Mouse (Mus musculus): Measurements from ENCODE around the gene Tyw1. TPM values are rescaled to one million over a fixed set of nuclear protein-coding genes. Genes with fewer than 3 reads are reported as not detected.

Gene Tyw1
- polyA plus RNA-seq, 1 experiment from 2014 or later = 22.3 TPM

GRCm38 (mm10) chr5:130267316-130267715 lies 11.9 kb downstream of the Tyw1 start:
- Histone ChIP-seq H3K4me1 (replicated peaks) (no peaks in the 10 kb centered on the region), H3K4me2 (no peak overlapping the region), H3K27me3 (no peaks in the 10 kb centered on the region), H3K9me3 (no peaks in the 10 kb centered on the region), H3K4me3 (no peak overlapping the region), H3K27ac (replicated peaks) (no peak overlapping the region), H3K36me3 (peaks cover 26% of the 10 kb centered on the region; the same call in 1 of the 2 replicates), H3K9ac (no peak overlapping the region)
- ATAC-seq (ENCODE audit: low FRiP score, low read depth) = no peak
- WGBS = 89% methylated on average over 1 of the region's 1 CpGs

GRCm38 (mm10) chr5:130268976-130269375 lies 13.6 kb downstream of the Tyw1 start:
- 82% methylated on average over 11 of the region's 11 CpGs for WGBS
- Histone ChIP-seq H3K27me3 (no peaks in the 10 kb centered on the region), H3K9me3 (no peaks in the 10 kb centered on the region), H3K9ac (no peak overlapping the region), H3K4me1 (replicated peaks) (no peaks in the 10 kb centered on the region), H3K27ac (replicated peaks) (no peak overlapping the region), H3K4me3 (no peak overlapping the region), H3K36me3 (peaks cover 26% of the 10 kb centered on the region; the same call in 1 of the 2 replicates), H3K4me2 (no peak overlapping the region)
- ATAC-seq (ENCODE audit: low FRiP score, low read depth) = no peak

GRCm38 (mm10) chr5:130272344-130272743 lies 16.9 kb downstream of the Tyw1 start:
- Histone ChIP-seq H3K9me3 (no peaks in the 10 kb centered on the region), H3K27me3 (no peaks in the 10 kb centered on the region), H3K9ac (no peak overlapping the region), H3K36me3 (peaks cover 25% of the 10 kb centered on the region; the same call in 1 of the 2 replicates), H3K4me2 (no peak overlapping the region), H3K4me3 (no peak overlapping the region), H3K4me1 (replicated peaks) (no peaks in the 10 kb centered on the region), H3K27ac (replicated peaks) (no peak overlapping the region)
- 97% methylated on average over 1 of the region's 1 CpGs for WGBS
- ATAC-seq (ENCODE audit: low FRiP score, low read depth) = no peak

GRCm38 (mm10) chr5:130273046-130273445 lies 17.6 kb downstream of the Tyw1 start:
- Histone ChIP-seq H3K27ac (replicated peaks) (no peak overlapping the region), H3K27me3 (no peaks in the 10 kb centered on the region), H3K4me1 (replicated peaks) (no peaks in the 10 kb centered on the region), H3K4me3 (no peak overlapping the region), H3K4me2 (no peak overlapping the region), H3K9ac (no peak overlapping the region), H3K9me3 (no peaks in the 10 kb centered on the region), H3K36me3 (peaks cover 25% of the 10 kb centered on the region)
- ATAC-seq (ENCODE audit: low FRiP score, low read depth) = no peak
- 89% methylated on average over 6 of the region's 6 CpGs for WGBS

GRCm38 (mm10) chr5:130275509-130275908 lies 20.1 kb downstream of the Tyw1 start:
- Histone ChIP-seq H3K4me1 (replicated peaks) (no peaks in the 10 kb centered on the region), H3K27me3 (no peaks in the 10 kb centered on the region), H3K4me2 (no peak overlapping the region), H3K27ac (replicated peaks) (no peak overlapping the region), H3K9me3 (no peaks in the 10 kb centered on the region), H3K4me3 (no peak overlapping the region), H3K36me3 (peaks cover 34% of the 10 kb centered on the region), H3K9ac (no peak overlapping the region)
- WGBS = 52% methylated on average over 4 of the region's 4 CpGs
- no peak for ATAC-seq (ENCODE audit: low FRiP score, low read depth)

GRCm38 (mm10) chr5:130278011-130278472 lies 22.6 kb downstream of the Tyw1 start:
- Histone ChIP-seq H3K36me3 (peaks cover 35% of the 10 kb centered on the region), H3K9me3 (no peaks in the 10 kb centered on the region), H3K4me3 (no peak overlapping the region), H3K27me3 (no peaks in the 10 kb centered on the region), H3K4me1 (replicated peaks) (no peaks in the 10 kb centered on the region), H3K9ac (no peak overlapping the region), H3K27ac (replicated peaks) (no peak overlapping the region), H3K4me2 (no peak overlapping the region)
- no peak for ATAC-seq (ENCODE audit: low FRiP score, low read depth)
- 78% methylated on average over 7 of the region's 7 CpGs for WGBS

GRCm38 (mm10) chr5:130283079-130283732 lies 27.8 kb downstream of the Tyw1 start:
- Histone ChIP-seq H3K36me3 (peaks cover 28% of the 10 kb centered on the region), H3K9me3 (no peaks in the 10 kb centered on the region), H3K4me1 (replicated peaks) (no peaks in the 10 kb centered on the region), H3K9ac (no peak overlapping the region), H3K27me3 (no peaks in the 10 kb centered on the region), H3K4me2 (no peak overlapping the region), H3K27ac (replicated peaks) (no peak overlapping the region), H3K4me3 (no peak overlapping the region)
- WGBS = 97% methylated on average over 9 of the region's 9 CpGs
- no peak for ATAC-seq (ENCODE audit: low FRiP score, low read depth)

GRCm38 (mm10) chr5:130288106-130288505 lies 32.7 kb downstream of the Tyw1 start:
- H3K9me3 ChIP-seq = no peaks in the 10 kb centered on the region
- no peak overlapping the region for H3K4me3 ChIP-seq
- peaks cover 21% of the 10 kb centered on the region for H3K36me3 ChIP-seq
- no peaks in the 10 kb centered on the region for H3K27me3 ChIP-seq
- no peak for ATAC-seq (ENCODE audit: low FRiP score, low read depth)
- no peak overlapping the region for H3K27ac ChIP-seq (replicated peaks)
- H3K4me2 ChIP-seq = no peak overlapping the region
- WGBS = 96% methylated on average over 7 of the region's 7 CpGs
- H3K9ac ChIP-seq = no peak overlapping the region
- no peaks in the 10 kb centered on the region; the same call in 1 of the 2 replicates for H3K4me1 ChIP-seq (replicated peaks)

GRCm38 (mm10) chr5:130290242-130290641 lies 34.8 kb downstream of the Tyw1 start:
- no peaks in the 10 kb centered on the region for H3K9me3 ChIP-seq
- H3K27ac ChIP-seq (replicated peaks) = no peak overlapping the region
- H3K4me3 ChIP-seq = no peak overlapping the region
- no peak for ATAC-seq (ENCODE audit: low FRiP score, low read depth)
- H3K4me1 ChIP-seq (replicated peaks) = no peaks in the 10 kb centered on the region; the same call in 1 of the 2 replicates
- no peaks in the 10 kb centered on the region for H3K27me3 ChIP-seq
- no peak overlapping the region for H3K4me2 ChIP-seq
- peaks cover 14% of the 10 kb centered on the region for H3K36me3 ChIP-seq
- H3K9ac ChIP-seq = no peak overlapping the region
- 98% methylated on average over 6 of the region's 6 CpGs for WGBS

GRCm38 (mm10) chr5:130290775-130291174 lies 35.4 kb downstream of the Tyw1 start:
- Histone ChIP-seq H3K4me2 (no peak overlapping the region), H3K4me3 (no peak overlapping the region), H3K27ac (replicated peaks) (no peak overlapping the region), H3K36me3 (peaks cover 14% of the 10 kb centered on the region), H3K4me1 (replicated peaks) (no peaks in the 10 kb centered on the region; the same call in 1 of the 2 replicates), H3K9me3 (no peaks in the 10 kb centered on the region), H3K27me3 (no peaks in the 10 kb centered on the region), H3K9ac (no peak overlapping the region)
- no peak for ATAC-seq (ENCODE audit: low FRiP score, low read depth)
- WGBS = 93% methylated on average over 12 of the region's 12 CpGs

GRCm38 (mm10) chr5:130292976-130293375 lies 37.6 kb downstream of the Tyw1 start:
- H3K36me3 ChIP-seq = peaks cover 28% of the 10 kb centered on the region
- no peaks in the 10 kb centered on the region for H3K9me3 ChIP-seq
- no peaks in the 10 kb centered on the region; the same call in 1 of the 2 replicates for H3K4me1 ChIP-seq (replicated peaks)
- H3K4me3 ChIP-seq = no peak overlapping the region
- ATAC-seq (ENCODE audit: low FRiP score, low read depth) = no peak
- no peak overlapping the region for H3K4me2 ChIP-seq
- no peak overlapping the region for H3K27ac ChIP-seq (replicated peaks)
- H3K27me3 ChIP-seq = no peaks in the 10 kb centered on the region
- H3K9ac ChIP-seq = no peak overlapping the region
- WGBS = 76% methylated on average over 4 of the region's 4 CpGs

GRCm38 (mm10) chr5:130293941-130294340 lies 38.5 kb downstream of the Tyw1 start:
- Histone ChIP-seq H3K27me3 (no peaks in the 10 kb centered on the region), H3K4me1 (replicated peaks) (no peaks in the 10 kb centered on the region; the same call in 1 of the 2 replicates), H3K4me3 (no peak overlapping the region), H3K9me3 (no peaks in the 10 kb centered on the region), H3K4me2 (no peak overlapping the region), H3K27ac (replicated peaks) (no peak overlapping the region), H3K36me3 (peaks cover 28% of the 10 kb centered on the region), H3K9ac (no peak overlapping the region)
- no peak for ATAC-seq (ENCODE audit: low FRiP score, low read depth)
- WGBS = 69% methylated on average over 5 of the region's 5 CpGs

GRCm38 (mm10) chr5:130294598-130294997 lies 39.2 kb downstream of the Tyw1 start:
- Histone ChIP-seq H3K27ac (replicated peaks) (no peak overlapping the region), H3K27me3 (no peaks in the 10 kb centered on the region), H3K4me3 (no peak overlapping the region), H3K9me3 (no peaks in the 10 kb centered on the region), H3K36me3 (peaks cover 21% of the 10 kb centered on the region), H3K4me1 (replicated peaks) (no peaks in the 10 kb centered on the region; the same call in 1 of the 2 replicates), H3K9ac (no peak overlapping the region), H3K4me2 (no peak overlapping the region)
- 88% methylated on average over 6 of the region's 6 CpGs for WGBS
- ATAC-seq (ENCODE audit: low FRiP score, low read depth) = no peak

All from hindbrain, embryonic 15.5 days (tissue).